Mouse (Mus musculus) kidney, postnatal 4 days (tissue): ENCODE data around the gene Gm10964.
A peak's percentile ranks its signal among the peaks of the same experiment; 100 is the strongest.
"Not testable (repeated sequence)": the region's sequence is repeated elsewhere in the genome, so short reads cannot be mapped to it uniquely, and the experiment has no call there.

Experiments used
- DNase-seq, 2 experiments: peaks; one replicate each; pipeline ENCODE4 v3.0.0; 2021; ENCODE audit warnings: mixed read lengths in 2 of 2

Gene Gm10964

DNA sequence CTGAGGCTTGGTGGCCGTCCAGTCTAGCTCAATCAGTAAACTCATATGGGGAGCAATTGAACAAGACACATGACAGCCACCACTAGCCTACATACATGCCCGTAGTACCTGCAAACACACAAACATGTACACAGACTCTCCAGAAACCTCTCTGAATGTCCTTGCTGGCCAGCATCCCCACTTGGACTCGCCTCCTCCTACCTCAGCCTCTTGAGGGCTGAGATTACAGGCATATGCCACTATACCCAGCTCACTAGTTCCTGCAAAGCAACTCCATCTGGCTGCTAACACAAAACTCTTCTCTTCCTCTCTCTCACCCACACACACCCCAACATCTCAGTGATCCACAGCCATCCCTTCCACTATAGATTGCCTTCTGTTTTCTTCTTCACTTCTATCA is 41.1 kb downstream of the Gm10964 start:
- DNase-seq, result no peak

GRCm38 (mm10) chr3:103780777-103781176 is 41.6 kb downstream of the Gm10964 start:
- no peak for DNase-seq

- DNase-seq, result no peak
These were observed 43.9 kb downstream of the Gm10964 start for GRCm38 (mm10) chr3:103782844-103783609.

- no peak for DNase-seq
These were observed 48.1 kb downstream of the Gm10964 start for GRCm38 (mm10) chr3:103787225-103787624.

DNA sequence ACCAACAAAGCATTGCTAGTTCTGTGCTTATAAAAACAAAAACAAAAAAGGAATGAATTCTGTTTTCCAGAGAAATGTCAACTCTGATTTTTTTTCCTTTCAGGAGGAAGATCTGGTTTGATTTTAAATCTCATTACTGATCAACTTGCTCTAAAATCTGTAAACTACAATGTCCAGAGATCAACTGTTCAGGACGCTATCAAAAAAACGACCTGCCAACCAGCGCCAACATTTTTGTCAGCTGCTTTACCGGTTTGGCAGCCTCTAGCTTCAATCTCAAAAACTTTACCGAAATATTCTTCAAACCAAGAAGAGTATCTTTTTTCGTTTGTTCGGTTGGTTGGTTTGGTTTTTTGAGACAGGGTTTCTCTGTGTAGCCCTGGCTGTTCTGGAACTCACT is 49.9 kb downstream of the Gm10964 start:
- no peak for DNase-seq

DNA sequence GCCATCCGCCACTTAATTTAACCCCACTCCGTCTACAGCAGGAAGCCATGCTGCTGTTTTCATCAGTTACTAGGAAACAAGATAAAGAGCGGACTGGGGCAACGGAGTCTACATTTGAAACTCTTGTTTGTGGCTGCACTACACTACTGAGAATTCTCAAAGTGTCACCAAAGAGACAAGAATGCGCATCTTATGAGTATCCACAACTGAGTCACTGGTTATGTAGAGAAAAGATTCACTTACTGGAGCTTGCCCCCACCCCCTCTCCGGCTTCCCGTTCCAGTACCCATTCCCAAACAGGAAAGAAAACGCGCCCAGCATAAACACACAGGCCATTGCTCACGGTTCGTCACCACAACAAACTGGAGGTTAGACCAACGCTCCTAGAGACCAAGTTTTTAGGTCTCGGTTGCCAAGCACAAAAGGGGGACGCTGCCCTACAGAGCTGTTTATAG is 50.8 kb downstream of the Gm10964 start:
- peak; percentile 42 to 56 for DNase-seq

DNA sequence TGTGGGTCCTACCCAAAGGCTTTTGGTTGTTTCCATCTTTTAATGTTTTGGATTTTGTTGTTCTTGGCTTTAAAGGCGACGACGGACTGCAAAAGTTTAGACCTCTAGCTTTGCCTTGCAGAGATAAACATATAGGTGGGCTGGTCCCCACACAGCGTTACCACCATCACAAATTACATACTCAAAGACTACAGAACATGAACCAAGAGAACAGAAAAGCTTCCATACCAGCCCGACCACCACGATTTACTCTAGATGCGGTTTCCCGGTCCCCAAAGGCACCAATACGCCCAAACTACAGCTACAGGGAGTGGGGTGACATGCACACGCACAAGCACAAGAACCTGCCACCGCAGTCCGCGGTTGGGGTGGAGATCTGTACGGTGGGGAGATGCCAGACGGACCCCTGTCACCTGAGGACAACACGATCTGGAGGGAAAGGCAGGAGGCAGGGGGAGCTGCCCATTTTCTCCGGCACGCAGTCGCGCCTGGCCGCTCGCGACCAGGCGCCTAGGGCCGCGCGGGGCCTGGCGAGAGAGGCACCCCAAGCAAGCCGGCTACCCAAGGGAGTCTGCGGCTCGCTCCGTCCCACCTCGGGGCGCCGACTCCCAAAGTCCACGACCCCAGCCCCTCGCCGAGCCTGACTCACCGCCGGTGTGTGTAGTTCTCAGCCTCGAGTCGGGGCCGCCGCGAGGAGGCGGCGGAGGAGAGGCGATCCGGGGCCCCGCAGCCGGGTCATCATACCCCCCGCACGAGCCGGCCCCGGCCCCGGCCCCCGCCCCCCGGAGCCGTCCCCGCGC is 51.4 kb downstream of the Gm10964 start:
- peak; percentile 54 to 67 for DNase-seq

GRCm38 (mm10) chr3:103791230-103792110 is 52.3 kb downstream of the Gm10964 start, which contains the start of gene Hipk1:
Gene Hipk1, minus strand, starts transcription at chr3:103791563.
- DNase-seq, result peak; percentile 93 to 96

GRCm38 (mm10) chr3:103792111-103792406 is 52.9 kb downstream of the Gm10964 start:
- not testable (repeated sequence) for DNase-seq

- no peak for DNase-seq
These were observed 53.4 kb downstream of the Gm10964 start for GRCm38 (mm10) chr3:103792566-103792965.
